Mouse (Mus musculus) erythroblast, adult 5-6 weeks (primary cell): ENCODE measurements around the gene Trp53i13. TPM values are rescaled to one million over a fixed set of nuclear protein-coding genes. Genes with fewer than 3 reads are reported as not detected.

Source experiments
- ATAC-seq: replicated peaks from 2 replicates; pipeline ENCODE4 v1.8.0; 2016; ENCODE audit warnings: moderate number of reproducible peaks, mild to moderate bottlenecking, moderate TSS enrichment, inconsistent platforms; ENCODE audit not compliant: poor library complexity, low FRiP score, severe bottlenecking
- total RNA-seq, 2 experiments: library from RNA; stranded (forward) in 1 of 2; stranded (reverse) in 1 of 2; fragments of 150-400 nt in 1 of 2; fragments of 200-764, 138-1000 nt in 1 of 2; gene quantifications; 2 replicates each; pipeline versions ENCODE4 v1.2.3 to v1.2.4; 2015 to 2017; ENCODE audit warnings: low replicate concordance in 2 of 2

Trp53i13 gene
- total RNA-seq, 2 experiments from 2014 or later, result not detected

DNA sequence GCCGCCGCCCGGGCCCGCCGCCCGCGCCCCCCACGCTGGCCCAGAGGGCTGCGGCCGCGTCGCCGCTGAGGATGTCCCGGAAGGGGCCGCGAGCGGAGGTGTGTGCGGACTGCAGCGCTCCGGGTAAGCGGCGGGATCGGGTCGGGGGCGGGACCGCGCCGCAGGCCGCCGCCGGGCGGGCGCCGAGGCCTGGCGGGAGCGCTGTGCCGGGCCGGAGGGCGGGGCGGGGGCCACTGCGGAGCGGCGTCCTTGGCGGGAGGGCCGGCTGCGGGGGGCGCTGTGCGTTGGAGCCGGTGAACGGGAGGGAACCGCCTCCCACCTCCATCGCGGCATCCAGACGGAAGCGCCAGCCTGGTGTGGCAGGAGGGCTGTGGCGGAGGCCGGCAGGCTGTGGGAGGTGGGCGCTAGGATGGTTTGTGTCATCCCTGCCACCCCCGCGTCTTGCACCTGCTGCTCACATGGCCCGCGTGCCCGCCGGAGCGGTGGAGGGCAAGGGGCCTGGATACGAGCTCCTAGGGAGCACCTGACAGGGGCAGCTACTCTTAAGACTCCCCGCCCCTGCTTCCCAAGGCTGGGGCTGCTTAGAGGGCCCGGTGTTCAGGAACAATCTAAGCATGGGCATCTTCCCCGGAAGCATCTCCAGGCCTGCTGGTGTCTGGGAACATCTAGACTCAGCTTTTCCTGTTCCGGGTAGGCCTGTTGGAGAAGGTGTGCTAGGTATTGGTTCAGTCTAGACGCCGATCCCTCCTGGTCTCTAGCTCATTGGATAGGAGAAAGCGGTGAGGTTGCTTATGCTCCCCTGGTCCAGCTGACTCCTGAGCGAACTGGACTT lies 22.1 kb downstream of the Trp53i13 start, which contains the start of gene Git1:
TSS of gene Git1 (plus strand) at position 51 of the 832 bp plus-strand sequence.
- ATAC-seq, result no peak

DNA sequence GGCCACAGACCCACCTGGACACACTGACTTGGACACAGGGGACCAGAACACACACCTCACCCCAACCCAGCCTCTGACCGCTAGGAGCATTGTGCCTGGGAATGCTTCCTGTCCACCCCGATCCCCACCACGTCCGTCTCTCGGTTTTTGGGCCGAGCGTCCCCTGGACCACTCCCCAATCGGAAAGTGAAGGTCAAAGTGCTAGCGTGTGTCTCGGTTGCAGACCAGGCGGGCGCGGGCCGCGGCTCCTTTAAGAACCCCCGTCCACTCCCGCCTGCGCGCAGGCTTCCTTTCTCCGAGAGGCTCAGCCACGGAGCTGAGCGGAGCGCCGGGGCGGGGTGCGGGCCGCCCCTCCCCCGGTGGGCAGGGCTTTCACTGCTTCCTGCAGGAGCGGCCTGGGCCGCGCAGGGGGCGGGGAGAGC lies 22.9 kb downstream of the Trp53i13 start:
- ATAC-seq, result peak; percentile 86

DNA sequence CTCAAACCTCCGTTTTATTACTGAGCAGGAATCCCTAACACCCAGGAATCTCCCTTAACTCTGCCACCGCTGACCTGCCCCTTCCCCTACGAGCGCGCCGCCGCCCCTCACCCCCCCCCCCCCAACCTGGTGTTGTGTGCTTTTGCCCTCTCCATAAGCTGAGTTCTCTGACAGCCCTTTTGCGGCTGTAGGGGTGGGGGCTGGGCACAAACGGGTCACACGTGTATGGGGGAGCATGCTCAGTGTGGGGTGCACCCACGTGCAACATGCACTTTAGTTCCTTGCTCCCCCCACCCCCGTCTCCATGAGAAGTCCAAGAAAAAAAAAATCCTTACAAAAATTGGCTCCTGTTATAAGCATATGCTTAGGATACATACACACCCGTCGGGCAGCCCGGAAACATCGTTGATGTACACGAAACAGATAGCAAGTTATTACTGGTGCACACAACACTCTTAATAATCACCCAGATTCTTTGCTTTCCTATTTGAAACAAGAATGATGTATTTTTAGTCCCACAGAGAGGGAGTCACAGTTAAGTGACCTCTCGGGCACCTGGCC lies 23.4 kb downstream of the Trp53i13 start:
- no peak for ATAC-seq

DNA sequence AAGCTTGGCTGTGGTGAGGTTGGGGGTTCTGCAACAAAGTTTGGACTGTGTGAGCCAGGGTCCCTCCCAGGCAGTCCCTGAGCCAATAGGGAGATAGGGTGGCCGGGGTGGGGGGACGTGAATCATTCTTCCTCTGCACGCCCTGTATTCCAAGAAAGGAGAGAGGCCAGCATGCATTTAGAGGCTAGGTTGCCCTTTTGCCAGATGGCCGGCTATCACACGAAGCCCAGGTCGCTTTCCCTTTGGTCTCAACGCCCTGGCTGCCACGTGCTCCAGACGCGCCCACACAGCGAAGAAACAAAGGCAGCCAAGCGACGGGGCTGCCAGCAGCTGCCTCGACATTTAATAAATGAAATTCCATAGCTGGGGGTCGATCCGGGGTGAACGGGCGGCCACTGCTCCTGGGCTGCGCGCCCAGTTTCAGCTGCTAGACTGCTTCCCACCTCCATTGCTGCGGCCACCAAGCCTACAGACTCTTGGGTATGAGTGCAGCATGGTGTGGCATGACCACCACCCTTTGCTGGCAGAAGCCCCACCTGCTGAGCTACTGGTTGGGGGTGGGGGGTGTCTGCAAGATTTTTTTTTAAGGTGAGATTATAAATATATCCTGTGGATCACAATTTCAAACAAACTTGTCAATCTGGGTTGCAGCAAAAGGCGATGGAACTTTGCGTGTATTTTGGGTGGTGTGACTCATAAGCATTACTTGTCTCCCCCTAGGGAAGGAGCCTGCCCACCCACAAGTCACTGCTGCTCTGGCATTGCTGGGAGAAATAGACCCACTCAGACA lies 24.1 kb downstream of the Trp53i13 start:
- ATAC-seq, result no peak

DNA sequence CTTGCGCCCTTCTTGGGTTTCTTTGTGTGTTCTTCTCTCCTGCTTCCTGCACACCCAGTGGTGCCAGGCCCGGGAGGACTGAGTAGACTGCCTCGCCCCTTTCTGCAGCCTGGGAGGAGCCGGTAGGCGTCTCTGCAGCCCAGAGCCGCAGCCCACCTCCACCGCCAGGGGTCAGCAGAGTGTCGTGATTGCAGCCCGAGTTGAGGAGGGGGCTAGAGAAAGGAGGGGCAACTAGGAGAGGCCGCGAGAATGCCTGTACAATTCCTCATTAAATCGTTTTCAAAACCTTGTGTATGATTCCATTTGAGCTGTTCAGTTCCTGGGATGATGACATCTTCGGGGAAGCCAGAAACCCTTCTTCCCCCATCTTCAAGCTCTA lies 24.7 kb downstream of the Trp53i13 start:
- peak; percentile 71 for ATAC-seq

DNA sequence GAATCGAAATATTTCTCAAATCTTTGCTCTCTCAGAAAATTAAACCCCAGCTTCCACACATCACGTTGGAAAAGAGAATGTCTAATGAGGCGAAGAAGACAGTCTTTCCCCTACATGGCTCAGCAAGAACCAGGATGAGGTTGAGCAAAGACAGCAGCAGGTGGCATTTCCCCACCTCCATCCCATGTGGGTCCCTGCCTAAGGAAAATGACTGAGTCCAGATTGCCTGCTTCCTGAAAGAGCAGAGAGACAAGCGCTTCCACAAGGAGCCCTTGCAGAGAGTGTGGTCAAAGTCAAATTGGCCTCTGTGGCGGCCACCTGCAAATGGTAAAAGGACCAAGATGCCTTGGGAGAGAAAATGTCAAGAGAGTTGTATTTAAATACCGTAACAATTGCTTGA lies 25.3 kb downstream of the Trp53i13 start:
- ATAC-seq, result no peak

DNA sequence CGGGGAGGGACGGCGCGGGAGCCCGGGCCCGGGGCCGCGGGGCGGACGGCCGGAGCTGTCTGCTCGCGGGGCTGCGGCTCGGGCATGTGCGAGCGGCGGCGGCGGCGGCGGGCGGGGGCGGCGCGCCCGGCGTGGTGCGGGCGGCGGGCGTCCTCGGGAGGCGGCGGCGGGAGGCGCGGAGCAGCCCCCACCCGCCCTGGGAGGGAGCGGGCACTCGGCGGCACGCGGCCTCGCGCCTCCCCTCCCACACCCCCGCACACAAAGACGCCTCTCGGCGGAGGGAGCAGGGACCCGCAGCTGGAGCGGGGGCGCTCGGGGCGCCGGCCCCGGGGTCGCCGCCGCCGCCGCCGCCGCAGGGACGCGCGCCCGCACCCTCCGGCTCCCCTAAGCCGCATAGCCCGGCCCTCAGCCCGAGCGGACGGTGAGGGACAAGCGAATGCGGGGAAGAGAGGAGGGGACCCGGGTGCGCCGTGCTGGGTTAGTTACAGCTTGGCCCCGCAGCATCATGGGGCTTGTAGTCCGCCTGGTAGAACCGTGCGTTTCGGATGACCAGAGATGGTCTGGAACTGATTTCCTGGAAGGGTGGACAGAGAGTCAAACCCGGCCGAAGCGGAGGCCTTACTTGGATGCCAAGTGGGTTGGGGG lies 26.1 kb downstream of the Trp53i13 start, which contains the start of gene Ankrd13b:
TSS of gene Ankrd13b (minus strand) at position 88 of the 645 bp plus-strand sequence.
- no peak for ATAC-seq

DNA sequence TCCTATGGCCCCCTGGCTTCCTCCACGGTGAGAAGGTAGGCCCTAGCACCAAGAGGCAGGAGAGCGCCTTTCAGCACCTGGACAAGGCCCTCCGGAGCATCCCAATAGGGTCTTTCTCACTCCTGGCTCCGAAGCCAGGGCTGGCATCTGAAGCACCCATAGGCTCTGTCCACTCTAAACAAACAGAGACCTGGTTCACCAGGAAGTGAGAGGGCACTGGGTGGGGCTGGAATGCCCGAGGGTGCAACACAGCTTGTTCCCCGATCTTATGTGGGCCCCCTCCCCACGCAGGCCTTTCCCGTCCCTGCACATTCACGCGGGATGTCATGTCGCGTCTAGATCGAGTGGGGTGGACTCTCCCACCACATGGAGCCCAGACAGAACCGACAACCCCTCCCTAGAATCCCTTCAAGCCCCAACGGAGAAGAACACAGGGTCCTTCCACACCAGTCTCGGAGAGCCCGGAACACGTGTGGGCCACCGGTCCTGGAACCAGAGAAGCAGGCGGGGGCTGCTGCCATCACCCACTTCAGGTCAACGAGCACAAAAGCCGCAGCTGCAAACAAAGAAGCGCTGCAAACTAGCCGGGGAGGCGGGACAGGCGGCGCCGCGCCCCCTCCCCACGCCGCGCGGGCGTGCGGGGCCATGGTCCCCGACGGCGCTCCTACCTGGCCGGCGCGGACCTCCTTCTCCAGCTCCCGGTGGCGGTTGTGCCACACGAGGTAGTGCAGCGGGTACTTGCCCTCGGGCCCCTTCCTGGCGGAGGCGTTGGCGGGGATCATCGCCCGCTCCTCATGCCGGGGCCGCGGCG lies 26.8 kb downstream of the Trp53i13 start:
- ATAC-seq, result no peak

DNA sequence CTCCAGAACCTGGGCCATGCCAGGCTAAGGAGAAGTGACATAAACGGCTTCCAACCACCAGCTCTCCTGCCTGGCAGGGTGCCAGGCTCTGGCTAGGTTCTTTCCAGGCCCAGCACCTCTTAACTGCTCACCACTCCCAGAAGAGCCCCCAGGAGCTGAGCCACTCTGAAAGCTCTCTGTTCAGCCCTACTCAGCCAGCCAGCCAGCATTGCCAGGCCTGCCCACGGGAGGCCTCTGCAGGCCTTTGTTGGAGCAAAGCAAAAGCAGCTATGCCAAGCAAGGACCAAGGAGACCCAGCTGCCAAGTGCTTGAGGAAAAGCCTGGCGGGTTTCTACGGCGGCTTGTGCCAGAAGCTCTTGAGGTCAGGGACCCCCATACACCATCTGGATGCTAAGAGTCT lies 29.0 kb downstream of the Trp53i13 start:
- no peak for ATAC-seq

DNA sequence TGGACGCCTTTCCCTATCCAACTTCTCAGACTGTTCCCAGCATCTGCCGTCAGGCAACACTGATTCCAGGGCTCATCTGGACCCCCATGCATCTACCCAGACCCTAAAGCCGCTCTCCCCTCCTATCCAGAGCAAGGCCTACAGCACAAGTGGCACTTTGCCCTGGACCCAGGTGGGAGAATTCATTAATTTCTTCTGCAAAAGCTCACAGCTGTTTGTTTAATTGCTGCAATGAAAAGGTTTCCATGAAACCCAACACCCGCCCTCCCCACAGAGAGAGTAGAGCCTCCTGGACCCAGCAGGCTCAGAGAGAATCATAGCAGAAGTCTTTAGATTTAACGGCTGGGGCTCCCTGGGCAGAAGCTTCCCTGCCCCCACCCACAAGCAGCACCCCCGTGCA lies 30.6 kb downstream of the Trp53i13 start:
- ATAC-seq, result no peak

DNA sequence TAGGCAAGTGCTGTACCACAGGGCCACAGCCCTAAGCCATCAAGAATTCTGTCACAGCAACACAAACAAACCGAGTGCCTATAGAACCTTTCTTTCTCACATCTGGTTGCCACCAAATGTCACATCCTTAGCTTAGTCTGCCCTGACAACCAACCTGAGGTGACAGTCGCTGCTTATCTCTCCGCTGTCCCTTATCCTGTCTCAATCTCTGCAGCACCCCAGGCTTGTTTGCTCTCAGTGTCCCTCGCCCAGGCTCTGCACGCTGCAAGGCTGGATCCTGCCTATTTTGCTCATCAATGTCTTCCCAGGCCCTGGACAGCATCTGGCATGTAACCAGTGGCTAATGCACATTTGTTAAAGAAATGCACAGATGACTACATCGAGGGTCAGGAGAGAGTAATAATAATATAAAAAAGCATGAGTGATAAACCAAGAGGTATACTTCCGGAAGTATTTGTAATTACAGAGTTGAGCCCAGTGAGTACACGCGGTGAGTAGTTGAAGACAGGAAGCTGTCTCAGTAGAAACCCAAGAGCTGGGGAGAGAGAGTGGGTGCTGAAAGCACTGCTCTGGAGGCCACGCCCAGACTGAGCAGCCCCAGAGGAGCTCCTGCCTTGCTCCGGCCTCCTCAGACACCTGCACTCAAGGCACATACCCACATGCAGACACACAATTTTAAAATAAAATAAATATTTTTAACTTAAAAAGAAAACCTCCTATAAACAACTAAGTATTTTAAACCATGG lies 32.1 kb downstream of the Trp53i13 start:
- ATAC-seq, result no peak

DNA sequence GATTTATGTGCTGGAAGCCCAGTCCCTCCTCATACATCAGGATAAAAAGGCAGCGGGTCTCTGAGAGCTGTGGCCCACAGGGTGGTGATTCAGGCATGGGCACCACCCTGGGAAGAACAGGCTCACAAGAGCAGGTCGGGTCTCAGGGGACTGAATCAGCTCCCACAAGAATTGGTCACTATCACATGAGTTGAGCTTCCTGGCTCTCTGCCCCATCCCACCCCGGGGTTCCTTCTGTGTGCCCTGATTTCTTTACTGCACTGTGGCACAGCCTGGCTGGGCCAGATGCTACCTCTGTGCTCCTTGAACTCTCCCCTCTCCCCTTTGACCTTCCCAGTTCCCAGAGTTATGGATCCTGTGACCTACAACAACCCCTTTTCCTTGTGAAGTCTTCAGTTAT lies 32.7 kb downstream of the Trp53i13 start:
- no peak for ATAC-seq

DNA sequence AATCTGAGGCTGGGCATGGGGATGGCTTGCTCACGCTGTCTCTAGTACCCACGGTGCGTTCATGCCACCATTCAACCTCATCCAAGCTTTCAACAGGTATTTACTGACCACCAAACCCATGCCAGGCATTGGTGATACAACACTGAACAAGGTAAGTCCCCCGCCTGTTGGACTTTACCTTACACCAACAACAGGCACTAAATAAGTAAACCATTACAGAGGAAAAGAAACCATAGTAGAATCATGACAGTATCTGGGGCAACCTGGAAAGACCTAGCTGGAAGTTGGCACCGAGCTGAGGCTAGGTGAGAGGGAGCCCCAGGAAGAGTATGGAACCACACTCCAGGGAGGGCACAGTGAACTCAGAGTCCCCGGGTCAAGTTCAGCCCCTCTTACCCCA lies 38.9 kb downstream of the Trp53i13 start:
- no peak for ATAC-seq

DNA sequence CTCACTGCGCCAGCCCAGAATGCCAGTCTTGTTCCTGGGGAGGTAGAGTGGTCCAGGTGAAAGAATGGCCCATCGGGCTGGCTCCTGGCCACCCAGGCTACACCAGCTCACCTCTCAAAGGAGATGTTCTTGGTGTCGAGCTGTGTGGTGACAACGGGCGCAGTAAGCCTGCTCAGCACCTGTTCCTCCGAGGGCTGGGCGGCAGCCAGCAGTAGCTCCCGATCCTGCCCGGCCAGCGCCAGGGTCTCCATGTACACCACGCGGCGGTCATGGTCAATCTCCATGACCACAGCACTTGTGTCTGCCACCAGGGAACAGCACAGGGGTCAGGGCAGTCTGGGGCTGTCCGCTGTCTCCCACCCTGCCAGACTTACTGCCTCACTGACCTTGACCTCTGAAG lies 39.6 kb downstream of the Trp53i13 start:
- no peak for ATAC-seq

DNA sequence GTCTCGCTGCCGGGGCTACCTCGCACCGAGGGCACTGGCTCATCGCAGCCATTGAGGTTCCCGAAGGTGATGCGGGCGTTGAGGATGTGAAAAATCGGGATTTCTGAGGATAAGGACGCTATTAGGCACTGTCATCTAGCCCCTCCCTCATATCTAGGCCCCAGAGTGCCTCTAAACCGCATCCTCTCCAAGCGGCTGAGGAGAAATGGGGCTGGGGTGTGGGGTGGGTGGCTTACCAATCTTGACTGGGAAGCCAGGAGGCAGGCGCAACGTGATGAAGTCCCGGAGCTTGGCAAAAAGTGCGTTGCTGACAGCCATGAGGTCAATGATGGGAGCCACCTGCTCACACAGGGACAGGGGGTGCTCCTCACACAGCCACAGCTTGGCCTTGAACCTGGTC lies 43.0 kb downstream of the Trp53i13 start:
- ATAC-seq, result no peak

DNA sequence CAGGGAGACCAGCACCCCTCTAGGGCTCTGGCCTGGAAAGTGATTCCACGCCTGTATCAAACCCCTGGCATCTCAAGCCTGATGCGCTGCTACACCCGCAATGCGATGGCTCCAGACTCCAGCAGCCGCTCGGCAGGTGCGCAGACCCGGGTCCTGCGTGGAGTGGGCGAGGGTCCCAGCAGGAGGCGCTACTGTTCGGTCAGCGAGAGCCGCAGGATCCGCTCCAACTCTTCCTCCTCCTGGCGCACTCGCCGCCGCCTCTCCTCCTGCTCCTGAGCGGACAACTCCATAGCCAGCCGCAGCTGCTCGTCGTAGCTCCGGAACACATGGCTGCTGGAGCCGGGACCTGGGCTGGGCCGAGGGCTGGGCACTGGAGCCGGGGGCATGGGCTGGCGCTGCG lies 44.4 kb downstream of the Trp53i13 start:
- ATAC-seq, result no peak

DNA sequence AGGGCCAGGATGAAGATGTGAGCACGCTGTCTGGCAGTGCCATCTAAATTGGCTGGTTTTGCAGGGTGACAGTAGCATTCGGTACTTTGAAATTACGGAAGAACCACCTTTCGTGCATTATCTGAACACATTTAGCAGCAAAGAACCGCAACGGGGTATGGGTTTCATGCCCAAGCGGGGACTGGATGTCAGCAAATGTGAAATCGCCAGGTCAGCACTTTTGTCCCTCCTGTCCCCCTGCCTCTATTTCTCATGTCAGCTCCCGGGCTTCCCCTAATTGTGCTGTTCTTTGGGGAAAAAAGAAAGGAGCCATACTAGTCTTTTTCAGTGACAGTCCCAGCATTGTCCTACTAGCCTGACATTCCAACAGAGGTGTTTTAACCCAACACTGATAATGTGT lies 47.4 kb downstream of the Trp53i13 start:
- no peak for ATAC-seq

DNA sequence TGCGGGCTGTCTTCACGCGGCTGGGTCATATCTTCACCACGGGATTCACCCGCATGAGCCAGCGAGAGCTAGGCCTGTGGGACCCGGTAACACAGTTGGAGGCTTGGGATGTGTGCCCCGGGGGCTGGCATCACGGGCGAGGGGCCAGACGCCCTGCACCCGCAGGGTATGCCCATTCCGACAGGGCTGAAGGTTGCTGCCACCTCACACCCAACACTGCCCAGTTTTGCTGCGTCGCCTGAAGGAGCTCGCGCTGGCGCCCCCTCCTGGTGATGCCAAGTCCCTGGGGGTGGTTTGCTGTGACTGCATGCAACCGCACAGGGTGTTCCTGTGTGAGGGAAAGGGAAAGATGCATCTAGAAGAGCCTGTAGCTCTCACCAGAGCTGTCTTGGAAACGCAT lies 48.0 kb downstream of the Trp53i13 start:
- peak; percentile 48; the same call in 1 of the 2 replicates for ATAC-seq

DNA sequence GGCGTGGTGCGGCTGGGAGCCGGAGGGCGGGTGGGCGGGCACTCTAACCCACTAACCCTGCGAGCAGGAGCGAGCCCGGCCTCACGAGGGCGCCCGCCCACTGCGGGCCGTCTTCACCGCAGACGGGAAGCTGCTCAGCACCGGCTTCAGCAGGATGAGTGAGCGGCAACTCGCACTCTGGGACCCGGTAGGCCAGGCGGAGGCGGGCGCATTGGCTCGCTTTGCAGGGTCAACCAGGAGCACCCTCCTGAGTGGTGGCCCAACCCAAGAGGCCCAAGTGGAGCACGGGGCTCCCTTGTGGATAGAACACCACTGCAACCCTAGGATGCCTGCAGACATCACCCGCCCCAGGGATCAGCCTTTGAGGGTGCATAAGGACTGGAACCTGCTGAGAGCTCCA lies 48.6 kb downstream of the Trp53i13 start:
- no peak for ATAC-seq
